Mouse (Mus musculus) G1E (cell line): ENCODE data around the gene Snx18.

ENCODE experiments used
- CTCF ChIP-seq: IDR thresholded peaks from 2 replicates; pipeline ENCODE4 v1.5.1; 2012; ENCODE audit warnings: low read depth, low read length, inconsistent platforms, mixed read lengths
- TAL1 ChIP-seq: conservative IDR thresholded peaks from 2 replicates; pipeline ENCODE4 v1.6.1; 2012; ENCODE audit warnings: low read depth, low read length, inconsistent platforms, mixed read lengths

- TF ChIP-seq TAL1 (no peak), CTCF (no peak)
These were observed 3.5 kb downstream of the Snx18 start for GRCm38 (mm10) chr13:113614635-113615545.
